Mouse (Mus musculus) heart, postnatal 25 days (tissue): ENCODE data around the gene Atp7b. TPM values are rescaled to one million over a fixed set of nuclear protein-coding genes. Genes with fewer than 3 reads are reported as not detected.

ENCODE experiments used
- DNase-seq: peaks from one replicate; pipeline ENCODE4 v3.0.0; 2022; ENCODE audit warnings: low spot score
- intact Hi-C: fragments of 180-260 bp; cut with DNase I; formaldehyde crosslinking; loops from one replicate; pipeline ENCODE4 v1.15.1; 2025
- total RNA-seq, 2 experiments: library from RNA; stranded (reverse); gene quantifications; 2 replicates each; pipeline ENCODE4 v1.2.3; 2021

The Atp7b gene
- total RNA-seq, 2 experiments from 2014 or later: 0.08 to 0.11 TPM

- no peak for DNase-seq
- intact Hi-C loops: no loop called here
Observed at GRCm38 (mm10) chr8:22030990-22031389, 29.1 kb downstream of the Atp7b start.

- DNase-seq: no peak
- intact Hi-C loops: no loop called here
Observed at GRCm38 (mm10) chr8:22028973-22029372, 31.1 kb downstream of the Atp7b start.

GRCm38 (mm10) chr8:22025241-22025640, 34.9 kb downstream of the Atp7b start:
- intact Hi-C loops: no loop called here
- no peak for DNase-seq

- intact Hi-C loops: no loop called here
Observed at GRCm38 (mm10) chr8:22022244-22022643, 37.9 kb downstream of the Atp7b start.

GRCm38 (mm10) chr8:22019498-22019897, 40.6 kb downstream of the Atp7b start:
- no peak for DNase-seq
- intact Hi-C loops: no loop called here

More at GRCm38 (mm10) chr8:22022244-22022643, 37.9 kb downstream of the Atp7b start:
- no peak for DNase-seq

- no peak for DNase-seq
- intact Hi-C loops: no loop called here
Observed at GRCm38 (mm10) chr8:22017731-22018130, 42.4 kb downstream of the Atp7b start.

GRCm38 (mm10) chr8:22013034-22013707, 46.9 kb downstream of the Atp7b start:
- DNase-seq: no peak
- intact Hi-C loops: no loop called here

- no peak for DNase-seq
- intact Hi-C loops: no loop called here
Observed at GRCm38 (mm10) chr8:22009403-22009802, 50.7 kb downstream of the Atp7b start.

- intact Hi-C loops: no loop called here
- no peak for DNase-seq
Observed at GRCm38 (mm10) chr8:22006423-22006822, 53.7 kb downstream of the Atp7b start.

GRCm38 (mm10) chr8:22004750-22005522, 55.2 kb downstream of the Atp7b start:
- intact Hi-C loops: no loop called here
- DNase-seq: no peak

GRCm38 (mm10) chr8:21995181-21995580, 64.9 kb downstream of the Atp7b start:
- no peak for DNase-seq
- intact Hi-C loops: loop anchor here (10.0 kb wide), 2 partner anchors 100 to 390 kb away; no protein-coding TSS in a partner anchor

GRCm38 (mm10) chr8:21992184-21992583, 67.9 kb downstream of the Atp7b start:
- no peak for DNase-seq
- intact Hi-C loops: loop anchor here (5.0 to 10.0 kb wide), 4 partner anchors 55 to 393 kb away; partner anchors contain the start of gene Nek3

GRCm38 (mm10) chr8:21981664-21982337, 78.3 kb downstream of the Atp7b start:
- DNase-seq: no peak
- intact Hi-C loops: no loop called here

GRCm38 (mm10) chr8:21978193-21978592, 81.9 kb downstream of the Atp7b start:
- DNase-seq: no peak

GRCm38 (mm10) chr8:21969475-21969874, 90.6 kb downstream of the Atp7b start, which contains the start of gene Ccdc70:
Ccdc70 (plus strand) TSS chr8:21969775.
- intact Hi-C loops: no loop called here

More at GRCm38 (mm10) chr8:21978193-21978592, 81.9 kb downstream of the Atp7b start:
- intact Hi-C loops: no loop called here

GRCm38 (mm10) chr8:21966646-21967045, 93.5 kb downstream of the Atp7b start:
- no peak for DNase-seq
- intact Hi-C loops: no loop called here

More at GRCm38 (mm10) chr8:21969475-21969874, 90.6 kb downstream of the Atp7b start, which contains the start of gene Ccdc70:
- DNase-seq: no peak

- intact Hi-C loops: no loop called here
- DNase-seq: no peak
Observed at GRCm38 (mm10) chr8:21958414-21958813, 101.7 kb downstream of the Atp7b start, which contains the start of gene Fam90a1a. Fam90a1a (plus strand) TSS chr8:21958714.

GRCm38 (mm10) chr8:21956336-21956735, 103.8 kb downstream of the Atp7b start:
- no peak for DNase-seq
- intact Hi-C loops: no loop called here

GRCm38 (mm10) chr8:21955321-21955720, 104.8 kb downstream of the Atp7b start:
- DNase-seq: no peak
- intact Hi-C loops: no loop called here

GRCm38 (mm10) chr8:21947311-21948017, 112.6 kb downstream of the Atp7b start:
- intact Hi-C loops: no loop called here
- DNase-seq: no peak
